Mouse (Mus musculus): Measurements from ENCODE around the gene Dmgdh.

Gene Dmgdh

DNA sequence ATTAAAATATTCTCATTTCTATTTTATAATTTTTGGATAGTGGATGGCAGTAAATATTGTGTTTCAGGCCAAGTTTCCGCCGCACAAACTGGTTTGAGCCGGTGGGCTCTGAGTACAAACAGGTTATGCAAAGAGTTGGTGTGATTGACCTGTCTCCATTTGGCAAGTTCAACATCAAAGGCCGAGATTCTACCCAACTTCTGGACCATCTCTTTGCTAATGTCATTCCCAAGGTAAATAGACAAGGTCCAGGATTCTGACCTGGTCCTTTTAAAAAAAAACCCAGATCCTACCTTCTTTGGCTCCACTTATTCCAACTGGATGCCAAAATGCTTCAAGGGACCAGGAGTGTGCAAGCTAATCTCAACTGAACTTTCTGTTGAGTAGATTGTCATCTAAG is 37.0 kb downstream of the Dmgdh start:
- no peak for DNase-seq

DNA sequence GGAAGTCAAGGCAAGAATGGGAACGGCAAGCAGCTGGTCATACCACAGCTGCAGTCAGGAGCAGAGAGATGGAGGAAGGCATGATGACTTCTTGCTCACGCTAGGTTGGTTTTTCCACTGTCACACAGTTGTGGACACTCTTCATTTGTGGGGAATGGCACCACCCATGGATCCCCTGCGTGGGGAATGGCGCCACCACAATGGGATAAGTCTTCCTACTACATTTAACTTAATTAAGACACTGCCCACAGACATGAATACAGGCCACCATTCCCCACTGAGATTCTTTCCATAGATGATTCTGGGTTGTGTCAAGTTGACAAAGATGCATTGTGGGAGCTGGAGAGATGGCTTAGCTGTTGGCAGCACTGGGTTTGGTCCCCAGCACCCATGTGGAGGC is 38.1 kb downstream of the Dmgdh start:
- no peak for DNase-seq

DNA sequence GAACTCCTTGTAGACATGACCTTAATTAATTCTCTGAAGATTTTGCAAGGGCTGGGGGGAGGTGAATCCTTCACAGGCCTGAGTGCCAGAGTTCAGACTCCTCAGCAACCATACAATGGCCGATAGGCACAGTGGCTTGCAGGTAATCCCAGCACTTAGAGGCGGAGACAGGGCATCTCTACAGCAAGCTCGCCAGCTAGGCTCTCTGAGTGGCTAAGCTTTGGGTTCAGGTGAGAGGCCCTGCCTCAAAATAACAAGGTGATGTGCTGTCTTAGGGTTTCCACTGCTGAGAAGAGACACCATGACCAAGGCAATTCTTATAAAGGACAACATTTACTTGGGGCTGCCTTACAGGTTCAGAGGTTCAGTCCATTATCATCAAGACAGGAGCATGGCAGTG is 39.6 kb downstream of the Dmgdh start:
- DNase-seq, result no peak

DNA sequence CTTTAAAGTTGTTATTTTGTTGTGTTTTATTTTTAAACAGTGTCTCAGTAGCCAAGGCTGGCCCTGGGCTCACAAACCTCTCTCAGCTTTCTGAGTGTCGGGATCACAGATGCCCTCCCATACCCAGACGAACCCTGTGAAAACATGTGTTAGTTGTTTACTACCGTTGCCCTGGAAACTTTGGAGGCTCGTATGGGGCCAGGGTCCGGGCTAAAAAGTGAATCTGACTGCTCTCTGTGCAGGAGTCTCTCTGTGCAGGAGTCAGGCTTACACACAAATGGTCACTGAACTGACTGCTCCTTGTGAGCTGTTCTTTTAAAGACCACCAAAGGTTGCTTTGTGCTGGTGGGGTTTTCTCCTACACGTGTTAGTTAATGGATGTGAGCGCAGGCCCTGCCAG is 42.9 kb downstream of the Dmgdh start:
- no peak for DNase-seq

DNA sequence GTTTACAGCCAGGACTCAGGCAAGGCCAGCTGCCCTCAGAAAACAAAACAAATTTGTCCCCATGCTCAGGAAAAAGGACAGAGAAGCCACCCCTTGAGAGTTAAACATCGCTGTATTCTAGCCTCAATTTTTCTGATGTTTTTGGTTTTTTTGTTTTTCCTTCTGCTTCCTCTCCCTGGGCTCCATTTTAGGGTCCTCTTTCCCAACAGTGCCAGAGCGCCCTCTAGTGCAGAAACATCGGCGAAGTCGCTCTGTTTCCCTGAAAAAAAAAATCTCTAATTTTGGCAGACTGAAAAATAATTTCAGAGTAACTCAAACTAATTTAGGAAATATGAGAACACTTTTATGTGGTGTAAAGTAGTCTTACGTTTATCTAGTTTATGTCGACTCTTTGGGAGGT is 44.7 kb downstream of the Dmgdh start:
- peak in 1 of 2 experiments; percentile 10 for DNase-seq

DNA sequence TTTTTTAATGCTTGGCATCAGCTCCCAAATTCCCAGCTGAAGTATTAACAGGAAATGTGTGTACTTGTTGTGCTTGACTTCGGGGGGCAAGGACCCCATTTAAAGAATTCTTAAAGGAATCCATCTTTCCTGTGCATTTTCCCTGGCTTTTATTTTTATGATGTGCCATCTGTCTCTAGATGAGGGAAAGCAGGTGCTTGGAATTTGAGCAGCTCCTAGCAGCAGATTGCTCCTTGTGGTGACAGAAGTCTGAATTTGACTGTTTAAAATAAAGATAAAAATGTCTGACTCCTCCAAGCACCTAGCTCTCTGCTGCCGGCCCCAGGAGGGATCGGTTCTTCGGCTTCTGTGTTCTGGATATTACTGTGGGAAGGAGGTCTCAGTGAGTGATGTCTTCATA is 47.7 kb downstream of the Dmgdh start:
- no peak for DNase-seq

DNA sequence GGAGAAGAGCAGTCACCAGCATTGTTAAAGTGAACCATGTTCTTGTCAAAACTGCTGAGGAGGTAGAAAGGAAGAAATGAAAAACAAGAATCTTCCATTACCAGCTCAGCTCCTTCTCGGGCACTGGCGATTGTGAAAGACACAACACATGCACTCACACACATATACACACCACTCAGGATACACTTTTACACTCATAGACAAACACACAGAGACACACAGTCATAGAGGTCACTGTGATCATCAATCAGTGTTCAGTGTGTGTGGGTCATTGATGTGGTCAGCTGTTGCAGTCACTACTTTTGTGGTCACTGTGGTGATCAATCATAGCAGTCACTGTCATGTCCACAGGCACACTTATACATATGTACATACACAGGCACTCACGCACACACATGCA is 49.2 kb downstream of the Dmgdh start:
- no peak for DNase-seq

DNA sequence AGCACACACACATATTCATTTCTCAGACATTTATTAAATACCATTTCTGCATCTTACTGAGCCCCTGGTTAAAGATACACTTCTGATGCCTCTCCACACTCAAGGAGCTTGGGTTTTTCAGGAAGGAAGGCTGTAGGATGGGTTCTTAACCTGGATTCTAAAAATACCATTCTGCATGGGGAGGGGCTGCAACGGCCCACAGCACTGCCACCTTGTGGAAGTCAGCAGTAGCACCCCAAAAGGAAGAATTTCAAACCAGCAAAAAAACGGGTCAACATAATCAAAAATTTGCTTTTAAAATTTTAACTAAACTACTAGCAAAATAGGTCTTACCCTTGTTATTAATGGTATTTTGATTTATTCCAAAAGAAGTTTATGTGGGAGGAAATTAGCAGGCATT is 50.0 kb downstream of the Dmgdh start:
- no peak for DNase-seq

DNA sequence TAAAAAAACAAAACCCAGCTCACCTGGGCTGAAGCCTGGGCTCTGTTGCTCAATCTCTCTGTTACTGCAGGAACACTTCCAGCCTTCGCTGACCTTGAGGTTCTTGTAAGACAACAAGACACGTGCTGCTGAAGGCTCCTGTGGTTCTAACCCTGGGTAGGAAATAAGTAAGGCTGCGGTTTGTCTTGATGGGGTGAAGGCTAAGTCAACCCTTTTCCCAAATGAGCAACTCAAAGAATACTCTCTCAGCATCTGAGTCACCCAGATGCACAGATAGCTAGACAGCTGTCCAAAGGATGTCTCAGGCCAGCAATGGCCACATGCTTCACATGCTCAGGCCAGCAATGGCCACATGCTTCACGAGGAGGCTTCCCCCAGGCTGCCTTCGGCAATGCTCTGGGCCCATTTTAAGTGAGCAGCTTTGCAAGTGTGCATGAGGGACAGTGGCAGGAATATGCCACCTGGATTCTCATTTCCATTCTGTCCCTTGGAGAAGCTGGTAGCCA is 61.0 kb downstream of the Dmgdh start:
- no peak for DNase-seq

DNA sequence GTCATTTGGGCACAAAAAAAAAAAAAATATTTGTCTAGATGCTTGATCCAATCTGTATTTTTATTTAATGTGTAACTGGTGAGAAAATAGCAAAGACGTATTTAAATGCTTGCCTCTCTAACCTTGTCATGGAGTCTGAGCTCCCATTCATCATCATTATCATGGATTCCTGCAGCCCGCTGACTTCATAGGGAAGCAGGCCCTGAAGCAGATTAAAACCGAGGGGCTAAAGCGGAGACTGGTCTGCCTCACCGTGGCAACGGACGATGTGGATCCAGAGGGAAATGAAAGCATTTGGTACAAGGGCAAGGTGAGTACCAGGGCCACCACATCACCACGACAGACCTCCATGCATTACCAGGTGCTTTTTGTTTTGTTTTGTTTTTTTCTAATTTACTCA is 69.9 kb downstream of the Dmgdh start:
- DNase-seq, result no peak

DNA sequence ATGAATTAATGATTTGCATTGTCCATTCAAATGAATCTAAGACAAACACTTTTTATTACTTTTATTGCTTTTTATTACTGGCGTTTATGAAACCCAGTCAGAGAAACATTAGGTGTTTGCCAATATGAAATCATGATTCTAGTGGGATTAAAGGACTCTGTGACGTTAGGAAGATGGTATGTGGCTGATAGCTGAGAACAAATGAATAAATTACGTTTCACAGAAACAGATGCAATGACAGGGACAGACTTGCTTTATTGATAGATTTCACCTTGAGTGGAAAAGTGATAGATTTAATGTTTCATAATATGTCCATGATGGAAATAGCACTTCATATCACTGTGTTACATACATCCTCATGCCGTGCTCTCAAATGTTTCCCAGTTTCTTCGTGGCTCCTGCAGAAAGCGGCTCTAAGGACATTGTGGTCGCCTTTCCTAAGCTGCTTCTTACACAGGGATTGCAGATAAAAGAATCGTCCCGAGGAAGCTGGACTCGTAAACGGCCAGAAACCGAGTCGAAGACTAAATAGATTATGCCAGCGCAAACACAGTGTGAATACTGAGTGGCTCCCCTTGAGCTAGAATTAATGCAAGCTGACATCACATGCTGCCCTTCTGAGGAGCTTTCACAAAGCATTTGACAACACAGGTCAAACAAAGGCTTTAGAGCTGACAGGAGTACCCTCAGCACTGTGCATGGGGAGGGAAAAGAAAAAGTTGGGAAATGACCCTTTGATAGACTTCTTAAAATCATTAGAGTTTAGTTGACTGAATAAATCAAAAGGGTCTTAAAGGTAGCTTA is 78.6 kb downstream of the Dmgdh start:
- DNase-seq, result no peak

DNA sequence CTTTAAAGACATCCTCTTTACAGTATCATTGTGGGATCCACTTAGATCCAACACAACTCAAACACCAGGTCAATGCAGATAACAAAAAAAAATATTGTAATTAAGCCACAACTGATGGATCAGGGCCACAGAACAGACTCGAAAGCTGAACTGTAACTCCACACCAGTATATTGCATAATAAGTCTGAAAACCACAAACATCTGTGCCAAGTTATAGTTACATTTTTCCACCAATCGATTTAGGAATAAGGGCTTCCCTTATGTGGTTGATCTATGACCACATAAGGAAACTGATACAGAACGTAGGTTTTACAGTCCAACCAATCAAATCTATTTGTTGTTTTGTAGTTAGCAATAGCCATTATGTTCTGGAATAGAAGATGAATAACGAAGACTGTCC is 80.9 kb downstream of the Dmgdh start:
- no peak for DNase-seq

DNA sequence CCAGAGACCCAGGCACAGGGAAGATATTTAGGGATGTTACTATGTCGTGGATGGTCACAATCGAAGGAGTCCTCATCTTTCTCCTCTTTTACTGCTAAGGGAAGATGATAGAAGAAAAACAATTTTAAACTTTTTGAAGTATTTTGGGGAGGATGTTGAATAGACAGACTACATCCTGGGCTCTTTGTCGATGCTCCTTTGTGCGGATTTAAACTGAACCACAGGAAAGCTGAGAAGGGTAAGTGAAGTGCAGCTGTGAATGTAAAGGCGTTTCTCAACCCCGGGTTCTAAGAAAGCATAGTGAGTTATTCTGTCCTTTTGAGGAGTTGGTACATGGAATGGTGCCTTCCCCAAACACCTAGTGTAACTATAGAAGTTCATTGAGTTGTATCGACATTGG is 82.4 kb downstream of the Dmgdh start:
- DNase-seq, result no peak

DNA sequence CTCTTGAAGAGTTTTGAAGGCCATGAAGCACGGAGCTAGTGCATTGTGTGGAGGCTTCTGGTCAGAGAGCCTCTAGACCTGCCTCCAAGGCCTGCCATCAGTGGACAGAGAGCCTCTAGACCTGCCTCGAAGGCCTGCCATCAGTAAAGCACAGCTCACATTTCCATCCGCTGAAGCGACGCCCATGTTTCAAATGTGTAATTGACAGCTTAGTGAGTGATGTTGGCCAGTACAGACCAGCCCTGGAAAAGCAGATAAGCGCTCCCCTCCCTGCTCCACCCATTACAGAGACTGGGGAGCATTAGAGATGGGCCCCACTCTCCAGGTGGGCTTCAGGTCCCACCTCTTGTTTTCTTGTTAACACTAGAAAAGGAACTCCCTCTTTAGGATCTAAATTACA is 83.3 kb downstream of the Dmgdh start:
- no peak for DNase-seq

DNA sequence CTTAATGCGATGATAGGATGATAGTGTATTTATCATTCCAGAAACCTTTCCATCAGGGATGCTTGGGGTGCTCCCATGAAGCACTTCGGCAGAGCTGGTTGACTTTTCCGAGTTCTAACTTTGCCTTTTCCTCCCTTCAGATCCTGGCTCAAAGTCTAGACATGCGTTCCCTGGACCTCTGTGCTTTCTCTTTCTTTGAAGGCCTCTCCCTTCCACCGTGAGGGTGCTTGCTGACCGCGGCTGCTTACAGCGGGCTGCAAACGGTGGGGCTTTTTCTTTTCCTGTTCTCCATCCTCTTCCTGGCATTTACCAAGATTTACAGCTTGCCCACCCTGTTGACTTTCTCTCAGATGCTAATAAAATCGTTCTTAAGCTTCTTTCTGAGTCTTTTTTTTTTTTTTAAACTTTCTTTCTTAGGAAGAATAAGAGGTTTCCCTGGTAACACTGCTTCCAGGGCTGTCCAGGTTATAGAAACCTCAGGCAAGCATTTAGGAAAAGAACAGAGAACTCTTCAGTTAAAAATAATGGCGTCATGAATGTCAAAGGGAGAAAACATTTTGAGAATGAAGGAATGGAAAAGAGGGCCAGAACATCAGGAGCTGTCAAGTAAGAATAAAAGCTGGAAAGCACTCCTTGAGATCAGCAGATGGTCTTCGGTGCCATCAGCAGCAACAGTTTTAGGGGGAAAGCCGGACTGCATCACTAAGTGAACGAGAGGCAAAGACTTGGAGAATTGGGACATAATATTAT is 84.1 kb downstream of the Dmgdh start:
- DNase-seq, result no peak

DNA sequence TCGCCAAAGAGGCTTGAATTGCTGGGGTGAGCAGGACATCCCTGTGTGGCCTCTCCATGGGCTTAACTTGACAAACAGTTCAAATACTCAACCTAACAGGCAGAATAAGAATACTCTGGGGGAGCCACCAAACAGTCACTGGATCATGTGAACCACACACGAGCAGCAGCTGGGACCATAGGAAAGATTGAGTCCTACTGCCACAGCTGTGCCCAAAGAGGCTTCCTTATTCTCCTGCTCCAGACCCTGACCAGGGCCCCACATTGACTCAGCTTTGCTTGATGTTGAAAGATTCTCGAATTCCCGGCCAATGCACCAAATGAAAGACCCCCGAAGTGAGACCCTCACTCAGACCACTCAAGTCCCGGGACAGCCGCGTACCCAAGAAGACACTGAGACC is 87.6 kb downstream of the Dmgdh start:
- DNase-seq, result no peak

DNA sequence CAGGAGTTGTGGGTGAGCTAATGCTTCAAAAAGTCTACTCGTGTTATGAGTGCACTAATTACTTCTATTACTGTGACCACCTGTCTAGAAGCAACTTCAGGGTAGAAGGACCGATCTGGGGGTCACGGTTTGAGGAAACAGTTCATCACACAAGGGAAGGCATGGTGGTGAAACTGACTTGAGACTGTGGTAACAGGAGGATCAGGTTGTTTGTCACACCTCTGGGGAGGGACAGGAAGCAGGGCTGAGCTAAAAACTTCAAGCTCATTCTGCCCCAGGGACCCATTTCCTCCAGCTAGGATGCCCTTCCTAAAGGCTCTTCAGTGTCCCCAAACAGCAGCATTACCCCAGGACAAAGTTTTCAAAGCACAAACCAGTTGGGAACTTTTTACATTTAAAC is 88.6 kb downstream of the Dmgdh start:
- no peak for DNase-seq

DNA sequence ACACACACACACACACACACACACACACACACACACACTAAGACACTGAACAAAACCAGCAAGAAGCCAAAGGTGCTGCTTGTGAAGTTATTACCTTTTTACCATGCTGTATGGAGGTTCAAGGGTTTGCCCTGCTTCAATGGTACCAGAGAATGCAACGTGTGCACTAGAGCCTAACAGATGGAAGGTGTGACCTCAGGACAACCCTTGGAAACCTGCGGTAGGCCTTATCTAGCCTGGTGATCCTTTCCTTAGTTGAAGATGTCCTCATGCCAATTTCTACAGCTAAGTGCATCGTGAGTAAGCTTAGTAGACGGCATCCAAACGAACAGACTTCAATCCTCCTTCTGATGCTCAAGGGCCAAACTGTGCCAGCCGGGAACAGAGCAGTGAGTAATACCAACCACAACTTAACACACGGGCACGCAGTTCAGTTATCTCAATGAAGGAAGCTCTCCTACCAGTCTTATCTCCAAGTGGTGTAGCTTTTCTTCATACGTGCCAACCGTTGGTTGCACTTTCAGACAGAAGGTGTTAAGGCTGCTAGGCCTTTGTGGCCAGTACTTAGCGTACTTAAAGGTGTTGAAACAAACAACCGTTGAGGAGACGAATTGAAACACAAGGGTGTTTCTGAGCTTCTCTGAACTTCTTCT is 90.2 kb downstream of the Dmgdh start:
- DNase-seq, result no peak

DNA sequence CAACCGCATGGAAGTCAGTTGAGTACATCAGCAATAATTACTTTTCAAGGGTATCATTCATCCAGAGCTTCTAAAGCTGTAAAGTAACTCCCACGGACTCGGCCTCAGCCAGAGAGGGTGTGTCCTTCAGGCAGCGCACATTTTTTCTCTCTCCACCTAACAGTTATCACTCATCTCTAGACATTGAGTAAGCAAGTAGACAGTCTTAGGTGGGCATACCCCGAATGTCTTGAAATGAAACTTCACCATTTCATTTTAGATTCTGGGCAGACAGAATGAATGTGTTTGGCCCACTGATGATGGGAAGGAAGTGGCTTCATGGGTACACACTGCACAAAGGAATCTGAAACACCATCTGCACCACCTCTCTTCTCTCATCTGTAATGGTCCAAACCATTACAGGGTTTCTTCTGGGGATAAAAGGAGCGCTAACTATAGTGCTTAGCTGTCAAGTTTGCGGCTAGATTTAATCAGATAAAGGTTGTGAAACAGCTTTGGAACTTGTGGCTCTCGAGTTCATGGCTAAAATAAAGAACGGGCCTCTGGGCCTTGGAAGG is 96.9 kb downstream of the Dmgdh start:
- DNase-seq, result no peak

DNA sequence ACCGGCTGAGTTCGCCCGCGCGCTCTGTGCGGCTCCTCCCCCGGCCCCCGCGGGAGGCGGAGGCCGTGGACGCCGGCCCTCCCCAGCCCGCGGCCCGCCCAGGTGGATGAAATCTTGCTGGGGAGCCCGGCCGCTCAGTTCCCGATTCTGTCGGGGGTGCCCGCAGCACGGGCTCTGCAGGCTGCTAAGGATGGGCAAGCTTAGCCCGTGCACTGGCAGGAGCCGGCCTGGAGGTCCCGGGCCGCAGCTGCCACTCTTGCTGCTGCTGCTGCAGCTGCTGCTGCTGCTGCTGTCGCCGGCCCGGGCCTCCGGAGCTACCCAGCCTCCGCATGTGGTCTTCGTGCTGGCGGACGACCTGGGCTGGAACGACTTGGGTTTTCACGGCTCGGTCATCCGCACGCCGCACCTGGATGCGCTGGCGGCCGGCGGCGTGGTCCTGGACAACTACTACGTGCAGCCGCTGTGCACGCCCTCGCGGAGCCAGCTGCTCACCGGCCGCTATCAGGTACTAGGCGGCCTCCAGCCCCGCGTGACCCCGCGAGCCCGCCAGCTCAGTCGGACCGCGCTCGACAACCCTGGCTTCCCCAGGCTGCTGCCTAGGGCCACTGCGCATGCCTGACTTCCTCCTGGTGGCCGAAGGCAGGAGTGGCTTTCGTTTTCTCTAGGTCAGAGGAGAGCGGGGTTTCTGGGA is 97.5 kb downstream of the Dmgdh start, which contains the start of gene Arsb:
Gene Arsb, plus strand, starts transcription at position 43 of the 691 bp plus-strand sequence.
- DNase-seq, result peak; percentile 86 to 91

DNA sequence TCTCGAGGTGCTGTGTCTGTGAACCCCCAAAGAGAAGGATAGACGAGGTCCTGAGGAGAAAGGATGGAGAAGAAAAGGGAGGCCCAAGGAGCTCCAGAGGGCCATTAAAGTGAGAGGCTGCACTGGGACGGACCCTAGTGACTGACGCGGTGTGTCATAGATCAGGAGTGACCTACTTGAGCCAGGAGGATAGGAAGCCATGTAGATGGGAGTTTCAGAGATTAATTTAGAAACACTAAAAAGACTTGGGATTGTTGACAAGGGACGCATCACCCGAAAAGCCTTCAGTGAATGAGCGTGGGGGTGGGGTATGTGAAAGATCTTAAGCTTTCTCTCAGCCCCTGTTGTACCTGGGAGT is 98.0 kb downstream of the Dmgdh start:
- DNase-seq, result no peak

DNA sequence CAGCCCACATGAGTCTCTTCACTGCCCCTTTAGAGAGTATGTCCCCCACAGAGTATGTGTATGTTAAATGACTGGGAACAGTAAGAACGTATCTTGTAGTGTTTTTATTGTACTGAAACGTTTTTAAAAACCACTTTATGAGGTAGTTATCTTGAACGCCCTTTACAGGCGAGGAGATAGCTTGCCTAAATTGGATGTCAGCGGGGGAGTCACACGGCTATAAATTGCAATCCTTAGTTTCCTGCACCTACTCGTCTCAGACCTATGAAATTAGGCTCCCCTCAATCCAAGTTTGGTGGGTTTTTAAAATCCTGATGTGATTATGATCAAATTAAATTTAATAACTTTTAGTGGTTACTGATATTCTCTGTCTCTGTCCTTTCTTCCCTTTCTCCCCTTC is 98.6 kb downstream of the Dmgdh start:
- DNase-seq, result no peak
